Mouse (Mus musculus) T-helper 2 cell (primary cell): ENCODE results near the gene Gm30302.
"Not testable (repeated sequence)": the region's sequence is repeated elsewhere in the genome, so short reads cannot be mapped to it uniquely, and the experiment has no call there.

Experiments used
- in situ Hi-C: fragments of 300-600 bp; cut with MboI, MseI; formaldehyde crosslinking; loops from one replicate; pipeline ENCODE4 v1.15.1; 2025; ENCODE audit warnings: high pct_unique_total_duplicates

Gm30302 gene

GRCm38 (mm10) chr13:49798901-49799300 lies at the start of gene Gm30302:
Gene Gm30302 (minus strand): TSS chr13:49799001.
- in situ Hi-C loops, result no loop called here

GRCm38 (mm10) chr13:49846751-49847150 lies 48.0 kb upstream of the Gm30302 start:
- in situ Hi-C loops, result no loop called here

DNA sequence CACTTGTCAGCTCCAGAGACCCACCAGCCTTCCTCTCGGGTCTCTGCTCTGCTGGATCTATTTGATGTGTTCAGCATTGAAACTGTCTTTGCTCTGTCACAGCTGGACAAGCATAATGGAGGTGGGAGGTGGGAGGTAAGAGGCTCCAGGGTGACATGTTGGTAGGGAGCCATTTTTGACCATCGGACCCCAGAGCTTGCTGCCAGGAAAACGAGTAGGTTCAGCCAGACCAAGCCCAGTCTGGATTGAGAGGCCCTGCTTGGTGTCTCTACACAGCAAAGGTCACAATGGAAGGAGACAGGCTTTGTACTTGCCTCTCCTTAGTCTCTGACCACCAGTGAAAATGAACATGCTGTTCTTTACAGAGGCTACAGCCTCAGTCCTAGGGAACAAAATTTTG lies 47.3 kb upstream of the Gm30302 start:
- in situ Hi-C loops, result no loop called here

GRCm38 (mm10) chr13:49845663-49846062 lies 46.9 kb upstream of the Gm30302 start:
- in situ Hi-C loops, result no loop called here

- in situ Hi-C loops, result no loop called here
Measured at GRCm38 (mm10) chr13:49844071-49844470, 45.3 kb upstream of the Gm30302 start.

DNA sequence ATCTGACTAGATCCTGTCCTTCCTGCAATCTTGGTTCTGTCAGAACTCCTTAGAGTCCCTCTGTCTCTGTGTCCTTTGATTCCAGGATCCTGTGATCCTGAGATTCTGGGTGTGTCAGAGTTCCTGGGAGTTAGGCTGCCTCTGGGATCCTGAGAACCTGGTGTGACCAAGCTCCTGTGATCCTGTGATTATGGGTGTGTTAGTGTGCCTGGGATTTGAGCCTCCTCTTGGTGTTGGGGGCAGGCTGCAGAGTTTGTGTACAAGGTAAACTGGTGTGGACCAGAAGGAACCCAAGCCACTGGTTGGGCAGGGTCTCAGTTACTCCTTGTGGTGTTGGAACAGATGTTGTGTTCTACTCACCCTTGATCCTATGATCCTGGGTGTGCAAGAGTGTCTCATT lies 42.4 kb upstream of the Gm30302 start:
- in situ Hi-C loops, result no loop called here

- in situ Hi-C loops, result loop anchor here (10.0 kb wide), 1 partner anchor 1194 kb away; no protein-coding TSS in a partner anchor
Measured at GRCm38 (mm10) chr13:49830355-49830754, 31.6 kb upstream of the Gm30302 start.

GRCm38 (mm10) chr13:49825300-49825699 lies 26.5 kb upstream of the Gm30302 start:
- in situ Hi-C loops, result no loop called here

DNA sequence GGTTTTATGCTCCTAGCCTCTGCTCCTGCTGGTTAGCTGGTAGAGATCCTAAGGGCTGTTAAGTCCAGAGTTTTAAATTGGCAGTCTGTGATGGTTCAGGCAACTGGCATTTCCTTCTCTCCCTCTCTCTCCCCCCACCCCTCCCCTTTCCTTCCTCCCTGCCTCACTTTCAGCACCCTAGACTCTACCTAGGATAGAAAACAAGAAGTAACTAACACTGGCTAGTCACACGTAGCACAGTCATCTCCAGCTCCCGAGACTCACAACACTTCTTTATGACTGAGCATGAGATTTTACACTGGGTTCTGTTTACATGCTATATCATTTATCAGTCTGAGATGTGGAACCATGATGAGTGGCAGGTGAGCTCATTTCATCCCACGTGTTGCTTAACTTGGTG lies 16.2 kb upstream of the Gm30302 start:
- in situ Hi-C loops, result loop anchor here (25.0 kb wide), 1 partner anchor 1753 kb away; no protein-coding TSS in a partner anchor

DNA sequence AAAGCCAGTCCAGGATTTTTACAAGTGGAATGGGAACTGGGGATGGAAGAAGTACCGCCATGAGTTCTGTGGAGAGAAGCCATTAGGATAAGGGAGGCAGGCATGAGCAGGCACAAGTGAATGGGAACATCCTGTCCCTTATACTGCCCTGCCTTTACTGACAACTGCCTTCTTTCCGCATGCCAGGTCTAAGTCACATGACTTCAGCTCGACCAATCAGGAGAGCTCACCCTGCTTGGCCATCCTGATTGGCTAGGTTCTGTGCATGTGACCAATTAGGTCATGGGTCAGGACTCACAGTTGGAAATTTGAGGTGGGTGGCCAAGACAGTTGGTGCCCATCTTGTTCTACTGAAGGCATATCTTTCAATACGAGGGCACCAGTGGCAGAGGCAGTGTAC lies 15.6 kb upstream of the Gm30302 start:
- in situ Hi-C loops, result loop anchor here (25.0 kb wide), 1 partner anchor 1752 kb away; no protein-coding TSS in a partner anchor

DNA sequence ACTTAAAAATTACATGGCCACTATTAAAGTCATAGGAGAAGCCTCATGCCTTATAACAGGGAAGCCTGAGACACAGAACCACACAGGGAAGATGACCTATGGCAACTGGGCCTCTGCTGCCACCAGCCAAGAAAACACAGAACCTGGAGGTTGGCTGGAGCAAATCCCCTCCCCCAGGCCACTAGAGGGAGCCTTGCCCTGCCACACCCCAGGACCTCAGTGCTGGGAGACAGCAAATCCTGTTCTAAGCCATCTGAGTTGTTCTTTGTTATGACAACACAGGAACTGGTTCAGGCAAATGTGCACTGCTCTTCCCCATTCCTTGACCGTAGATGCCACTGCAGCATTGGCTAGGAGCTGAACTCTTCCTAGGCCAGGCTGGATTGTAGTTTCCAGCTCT lies 8.3 kb upstream of the Gm30302 start:
- in situ Hi-C loops, result loop anchor here (25.0 kb wide), 1 partner anchor 1745 kb away; no protein-coding TSS in a partner anchor

- in situ Hi-C loops, result no loop called here
Measured at GRCm38 (mm10) chr13:49788563-49789393, 10.0 kb downstream of the Gm30302 start.

DNA sequence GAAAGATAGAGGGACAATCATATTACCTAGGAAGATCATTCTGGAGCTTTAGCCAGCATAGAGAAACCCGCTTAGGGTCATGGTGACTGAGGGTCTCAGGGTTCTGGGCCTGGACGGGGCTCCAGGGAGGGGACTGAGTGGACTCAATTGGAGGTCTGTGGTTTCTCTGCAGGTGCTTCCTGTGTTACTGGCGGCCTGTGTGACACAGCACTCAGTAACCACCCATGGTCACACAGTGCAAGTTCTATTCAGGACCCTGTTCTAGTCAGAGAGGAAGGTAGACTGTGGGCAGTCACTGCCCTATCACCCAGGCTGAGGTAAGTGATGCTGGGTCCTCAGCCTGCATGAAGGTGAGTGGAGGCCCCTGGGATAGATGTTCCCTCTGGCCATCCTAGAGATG lies 14.9 kb downstream of the Gm30302 start:
- in situ Hi-C loops, result no loop called here

GRCm38 (mm10) chr13:49771536-49771935 lies 27.3 kb downstream of the Gm30302 start:
- in situ Hi-C loops, result not testable (repeated sequence)

DNA sequence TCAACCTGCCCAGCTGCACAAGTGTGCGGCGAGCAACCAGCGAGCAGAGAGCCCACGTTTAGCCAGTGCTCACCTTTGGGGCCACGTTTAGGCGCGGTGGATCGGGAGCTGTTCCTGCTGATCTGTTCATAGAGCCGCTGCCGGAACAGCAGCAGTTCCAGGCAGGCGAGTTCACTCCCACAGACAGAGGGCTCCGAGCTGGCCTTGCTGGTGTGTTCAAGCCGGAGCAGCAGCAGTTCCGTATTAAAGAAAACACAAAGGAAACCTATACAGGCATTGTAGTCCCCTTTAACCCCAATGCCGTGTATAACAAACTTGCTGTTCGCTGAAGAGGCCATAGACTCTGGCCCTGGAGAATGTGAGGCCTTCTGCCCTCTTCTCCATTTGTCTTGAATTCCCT lies 29.7 kb downstream of the Gm30302 start:
- in situ Hi-C loops, result no loop called here

GRCm38 (mm10) chr13:49768048-49768447 lies 30.8 kb downstream of the Gm30302 start:
- in situ Hi-C loops, result no loop called here

- in situ Hi-C loops, result no loop called here
Measured at GRCm38 (mm10) chr13:49766269-49766668, 32.5 kb downstream of the Gm30302 start.

DNA sequence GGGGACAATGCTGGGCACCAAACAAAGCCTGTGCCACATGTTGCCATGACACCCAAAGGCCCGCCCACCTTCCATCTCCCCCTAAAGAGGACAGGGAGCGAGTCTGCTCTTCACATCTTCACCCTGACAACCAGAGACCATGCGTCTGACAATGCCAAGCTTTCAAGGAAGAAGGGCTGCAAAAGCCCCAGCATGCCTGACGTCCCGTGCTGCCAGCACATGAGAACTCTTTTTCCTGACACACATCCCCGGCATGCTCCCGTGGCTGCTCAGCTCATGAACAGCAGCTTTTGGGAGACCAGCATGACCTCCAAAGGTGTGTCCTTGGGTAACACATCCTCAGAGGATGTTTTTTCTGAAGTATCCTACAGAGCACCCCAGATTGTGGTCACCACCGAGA lies 33.5 kb downstream of the Gm30302 start:
- in situ Hi-C loops, result no loop called here

DNA sequence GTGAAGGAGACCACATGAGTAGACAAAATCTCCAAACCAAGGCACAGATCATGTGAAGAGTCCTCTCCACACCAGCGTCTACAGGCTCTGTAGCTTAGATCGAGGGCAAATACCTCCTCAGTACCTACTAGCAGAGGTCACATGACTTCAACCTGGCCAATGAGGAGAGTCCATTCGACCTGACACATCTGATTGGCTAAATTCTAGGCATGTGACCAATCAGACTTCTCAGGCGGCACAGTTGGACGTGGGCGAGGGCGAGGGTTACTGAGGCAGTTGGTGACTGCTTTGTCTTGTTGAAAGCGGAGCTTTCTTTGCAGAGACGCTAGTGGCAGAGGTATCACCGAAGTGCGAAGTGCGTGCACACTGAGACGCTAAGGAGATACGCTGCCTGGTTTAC lies 36.6 kb downstream of the Gm30302 start:
- in situ Hi-C loops, result no loop called here

DNA sequence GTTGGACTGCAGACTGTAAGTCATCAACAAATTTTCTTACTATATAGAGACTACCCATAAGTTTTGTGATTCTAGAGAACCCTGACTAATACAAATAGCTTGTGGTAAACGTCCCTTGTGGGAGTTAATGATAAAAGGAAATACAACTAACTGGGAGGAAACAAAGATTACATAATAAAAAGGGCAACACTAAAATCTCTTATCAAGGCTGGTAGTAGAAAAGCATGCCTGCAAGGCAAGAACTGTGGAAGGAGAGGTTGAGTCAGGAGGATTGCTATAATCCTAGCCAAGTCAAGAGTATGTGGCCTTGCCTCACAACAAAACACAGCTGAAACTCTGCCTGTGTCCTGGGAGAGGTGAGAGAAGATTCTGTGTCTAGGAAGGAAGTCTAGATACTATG lies 38.1 kb downstream of the Gm30302 start:
- in situ Hi-C loops, result no loop called here

- in situ Hi-C loops, result no loop called here
Measured at GRCm38 (mm10) chr13:49757966-49758365, 40.8 kb downstream of the Gm30302 start.

GRCm38 (mm10) chr13:49756591-49756990 lies 42.2 kb downstream of the Gm30302 start:
- in situ Hi-C loops, result no loop called here

- in situ Hi-C loops, result no loop called here
Measured at GRCm38 (mm10) chr13:49741285-49742040, 57.3 kb downstream of the Gm30302 start.
